Mouse (Mus musculus): Measurements from ENCODE around the gene Cops4. TPM values are rescaled to one million over a fixed set of nuclear protein-coding genes. Genes with fewer than 3 reads are reported as not detected.
A peak's percentile ranks its signal among the peaks of the same experiment; 100 is the strongest.

The Cops4 gene
- polyA plus RNA-seq, 1 experiment from 2014 or later: 114 TPM

DNA sequence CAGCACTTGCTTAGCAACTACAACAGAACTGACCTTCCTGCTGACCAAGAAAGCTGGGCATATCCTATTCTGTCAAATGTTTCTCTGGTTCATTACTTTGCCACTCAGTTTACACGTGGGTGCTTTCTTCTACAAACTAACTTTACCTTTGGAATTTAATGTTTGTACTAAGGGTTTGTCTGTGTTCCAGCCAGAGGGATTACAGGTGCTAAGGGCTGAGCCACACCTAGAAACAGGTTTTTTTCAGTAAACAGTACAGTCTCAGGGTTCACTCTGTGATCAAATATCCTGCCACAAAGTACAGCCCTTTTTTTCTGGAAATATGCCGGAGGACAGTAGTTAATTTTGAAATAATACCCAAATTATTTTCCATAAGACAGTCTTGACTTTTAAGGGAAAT lies 30.1 kb downstream of the Cops4 start:
- WGBS (ENCODE audit: insufficient replicate concordance): 73% methylated on average over 2 of the region's 2 CpGs
- Histone ChIP-seq H3K4me3 (no peak overlapping the region), H3K36me3 (peaks cover 62% of the 10 kb centered on the region)

DNA sequence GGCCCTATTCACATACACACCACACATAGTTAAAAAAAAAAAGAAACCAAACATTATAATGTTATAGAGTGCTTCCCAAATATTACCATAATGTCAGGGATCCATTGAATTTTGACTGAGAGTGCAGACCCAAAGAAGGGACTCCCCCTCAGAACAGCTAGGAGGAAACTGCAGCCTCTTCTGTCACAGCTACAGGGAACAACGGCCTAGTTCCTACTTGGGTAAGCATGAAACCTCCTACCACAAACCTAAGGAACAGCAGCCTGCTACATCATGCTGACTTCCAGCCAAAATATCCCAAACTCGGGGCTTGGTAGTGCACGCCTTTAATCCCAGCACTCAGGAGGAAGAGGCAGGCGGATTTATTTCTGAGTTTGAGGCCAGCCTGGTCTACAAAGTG lies 31.2 kb downstream of the Cops4 start:
- Histone ChIP-seq H3K9me3 (replicated peaks) (no peaks in the 10 kb centered on the region), H3K27me3 (replicated peaks) (no peaks in the 10 kb centered on the region), H3K27ac (no peak overlapping the region), H3K4me1 (peaks cover 7% of the 10 kb centered on the region), H3K4me2 (no peak overlapping the region), H3K9ac (no peak overlapping the region), H3K4me3 (no peak overlapping the region), H3K36me3 (peaks cover 52% of the 10 kb centered on the region)
- WGBS (ENCODE audit: insufficient replicate concordance): 84% methylated on average over 4 of the region's 4 CpGs
- ATAC-seq: no peak

More for the DNA sequence above, 30.1 kb downstream of the Cops4 start:
- H3K9me3 ChIP-seq (replicated peaks): no peaks in the 10 kb centered on the region
- ATAC-seq: no peak
- H3K27ac ChIP-seq: no peak overlapping the region
- H3K27me3 ChIP-seq (replicated peaks): no peaks in the 10 kb centered on the region
- no peak overlapping the region for H3K4me2 ChIP-seq
- peaks cover 7% of the 10 kb centered on the region for H3K4me1 ChIP-seq
- no peak overlapping the region for H3K9ac ChIP-seq

DNA sequence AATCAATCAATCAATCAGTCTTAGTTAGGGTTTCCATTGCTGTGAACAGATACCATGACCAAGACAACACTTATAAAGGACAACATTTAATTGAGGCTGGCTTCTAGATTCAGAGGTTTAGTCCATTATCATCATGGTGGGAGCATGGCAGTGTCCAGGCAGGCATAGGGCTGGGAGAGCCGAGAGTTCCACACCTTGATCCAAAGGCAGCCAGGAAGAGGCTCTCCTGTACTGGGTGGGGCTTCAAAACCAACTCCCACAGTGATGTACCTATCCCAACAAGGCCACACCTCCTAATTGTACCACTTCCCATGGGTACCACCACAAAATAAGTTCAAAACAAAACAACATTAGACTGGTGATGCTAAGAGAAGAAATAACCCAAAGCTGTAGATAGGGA lies 32.0 kb downstream of the Cops4 start:
- no peak overlapping the region for H3K4me2 ChIP-seq
- H3K9me3 ChIP-seq (replicated peaks): no peaks in the 10 kb centered on the region
- peaks cover 44% of the 10 kb centered on the region for H3K36me3 ChIP-seq
- peaks cover 7% of the 10 kb centered on the region for H3K4me1 ChIP-seq
- 75% methylated on average over 1 of the region's 1 CpGs for WGBS (ENCODE audit: insufficient replicate concordance)
- no peaks in the 10 kb centered on the region for H3K27me3 ChIP-seq (replicated peaks)
- no peak for ATAC-seq
- no peak overlapping the region for H3K27ac ChIP-seq
- no peak overlapping the region for H3K4me3 ChIP-seq
- H3K9ac ChIP-seq: no peak overlapping the region

DNA sequence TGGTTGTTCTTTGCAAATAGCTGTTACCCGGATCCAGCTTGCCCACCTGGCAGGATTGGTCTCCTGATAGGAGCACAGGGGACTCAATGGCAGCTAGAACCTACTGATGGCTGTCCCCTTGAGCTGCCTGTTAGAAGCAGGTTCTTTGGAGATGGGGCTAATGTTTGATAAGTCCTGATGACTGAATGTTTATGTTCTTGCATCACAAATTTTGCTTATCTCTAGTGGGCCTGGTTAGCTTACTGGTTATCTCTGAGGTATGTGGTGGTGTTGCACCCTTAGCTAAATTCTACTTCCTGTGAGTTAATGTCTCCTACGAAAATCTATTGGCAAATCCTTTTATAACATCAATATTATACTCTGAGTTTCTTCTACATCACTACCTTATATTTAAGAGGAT lies 33.8 kb downstream of the Cops4 start:
- ATAC-seq: 0 out of 2 replicates have a peak, but pooled peaks have one; percentile 42

DNA sequence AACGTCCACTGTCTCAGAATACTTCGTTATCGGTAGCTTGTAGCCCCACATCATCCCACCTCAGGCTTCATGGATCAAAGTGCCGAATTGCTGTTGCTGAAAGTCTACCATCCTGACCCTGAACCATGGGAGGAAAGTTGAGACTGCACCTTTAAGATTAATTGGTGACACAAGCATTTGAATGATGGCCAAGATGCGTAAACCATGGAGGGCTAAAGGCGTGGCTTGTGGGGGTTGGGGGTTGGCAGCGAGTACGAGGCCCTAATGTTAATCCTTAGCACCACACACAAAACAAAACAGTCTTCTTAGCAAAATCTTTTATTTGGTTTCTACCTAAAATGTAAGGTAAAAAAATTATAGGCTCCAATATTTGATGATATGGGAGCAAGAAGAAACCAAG lies 35.3 kb downstream of the Cops4 start:
- no peak overlapping the region for H3K27ac ChIP-seq
- H3K4me3 ChIP-seq: no peak overlapping the region
- no peaks in the 10 kb centered on the region for H3K27me3 ChIP-seq (replicated peaks)
- H3K36me3 ChIP-seq: peaks cover 16% of the 10 kb centered on the region
- H3K9me3 ChIP-seq (replicated peaks): no peaks in the 10 kb centered on the region
- peaks cover 14% of the 10 kb centered on the region for H3K4me1 ChIP-seq
- 49% methylated on average over 8 of the region's 8 CpGs for WGBS (ENCODE audit: insufficient replicate concordance)
- no peak for ATAC-seq
- H3K9ac ChIP-seq: no peak overlapping the region
- H3K4me2 ChIP-seq: no peak overlapping the region

More for the DNA sequence above, 33.8 kb downstream of the Cops4 start:
- peaks cover 31% of the 10 kb centered on the region for H3K36me3 ChIP-seq
- no peak overlapping the region for H3K4me3 ChIP-seq
- H3K4me2 ChIP-seq: no peak overlapping the region
- peaks cover 7% of the 10 kb centered on the region for H3K4me1 ChIP-seq
- H3K27ac ChIP-seq: no peak overlapping the region
- no peaks in the 10 kb centered on the region for H3K27me3 ChIP-seq (replicated peaks)
- H3K9me3 ChIP-seq (replicated peaks): no peaks in the 10 kb centered on the region
- H3K9ac ChIP-seq: no peak overlapping the region
- WGBS (ENCODE audit: insufficient replicate concordance): 29% methylated on average over 2 of the region's 2 CpGs

DNA sequence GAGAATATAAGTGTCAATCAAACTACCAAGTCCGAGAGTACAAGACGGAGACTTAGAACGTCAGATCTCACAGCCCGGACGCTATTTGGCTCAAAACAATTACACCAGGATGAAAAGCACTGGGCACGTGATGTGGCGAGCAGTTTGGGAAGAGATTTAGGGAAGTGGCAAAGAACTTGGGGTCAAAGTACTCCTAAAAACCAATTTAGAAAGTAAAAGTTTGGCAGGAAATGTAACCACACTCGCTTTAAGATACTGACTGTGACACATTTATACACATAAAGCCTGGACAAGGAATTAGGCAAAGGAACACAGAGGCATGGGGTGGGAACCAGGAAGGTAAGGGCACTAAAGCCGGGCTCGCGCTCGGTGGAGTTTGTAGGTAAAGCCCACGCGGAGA lies 38.9 kb downstream of the Cops4 start:
- H3K4me3 ChIP-seq: no peak overlapping the region
- 0 out of 2 replicates have a peak, but pooled peaks cover 3% of the 10 kb centered on the region for H3K36me3 ChIP-seq
- no peak overlapping the region for H3K9ac ChIP-seq
- H3K4me1 ChIP-seq: peaks cover 9% of the 10 kb centered on the region
- H3K27me3 ChIP-seq (replicated peaks): no peaks in the 10 kb centered on the region
- H3K4me2 ChIP-seq: no peak overlapping the region
- no peaks in the 10 kb centered on the region for H3K9me3 ChIP-seq (replicated peaks)
- no peak overlapping the region for H3K27ac ChIP-seq
- no peak for ATAC-seq
- WGBS (ENCODE audit: insufficient replicate concordance): 69% methylated on average over 14 of the region's 14 CpGs

DNA sequence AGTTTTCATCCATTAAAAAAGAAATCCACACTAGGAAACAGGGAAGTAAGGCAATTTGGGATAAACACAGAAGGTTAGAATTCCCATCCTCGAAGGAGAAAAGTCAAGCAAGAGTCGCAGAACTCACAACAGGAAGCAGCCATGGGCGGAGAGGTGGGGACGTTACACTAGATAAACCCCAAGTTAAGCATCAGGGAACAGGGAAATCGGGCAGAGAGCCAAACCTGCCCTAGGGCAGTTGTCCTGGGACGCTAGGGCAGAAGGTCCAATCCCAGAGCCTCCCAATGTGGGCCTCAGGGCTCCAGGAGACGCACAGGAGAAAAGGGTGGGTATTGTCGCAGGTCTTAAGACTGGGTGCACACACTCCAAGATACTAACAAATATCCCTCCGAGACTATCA lies 39.4 kb downstream of the Cops4 start:
- Histone ChIP-seq H3K36me3 (0 out of 2 replicates have a peak, but pooled peaks cover 3% of the 10 kb centered on the region), H3K4me2 (no peak overlapping the region), H3K4me1 (peaks cover 6% of the 10 kb centered on the region; the same call in 1 of the 2 replicates), H3K4me3 (no peak overlapping the region), H3K9ac (no peak overlapping the region), H3K27me3 (replicated peaks) (no peaks in the 10 kb centered on the region), H3K9me3 (replicated peaks) (no peaks in the 10 kb centered on the region), H3K27ac (no peak overlapping the region)
- whole genome bisulfite sequencing (ENCODE audit: insufficient replicate concordance): 48% methylated on average over 9 of the region's 9 CpGs
- no peak for ATAC-seq

DNA sequence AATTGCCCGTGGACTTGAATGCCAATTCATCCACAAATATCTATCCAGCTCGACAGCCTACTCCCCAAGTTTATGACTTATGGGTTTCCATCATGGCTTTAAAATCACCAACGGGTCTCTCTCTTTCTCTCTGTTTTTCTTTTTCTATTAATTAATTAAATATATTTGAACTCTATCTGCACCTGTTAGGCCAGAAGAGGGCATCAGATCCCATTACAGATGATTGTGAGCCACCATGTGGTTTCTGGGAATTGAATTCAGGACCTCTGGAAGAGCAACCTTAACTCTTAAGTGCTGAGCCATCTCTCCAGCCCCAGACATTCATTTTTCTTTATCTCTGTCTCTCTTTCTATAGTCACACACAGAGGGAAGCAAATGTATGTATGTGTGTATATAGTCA lies 40.7 kb downstream of the Cops4 start:
- peaks cover 6% of the 10 kb centered on the region; the same call in 1 of the 2 replicates for H3K4me1 ChIP-seq
- H3K36me3 ChIP-seq: 0 out of 2 replicates have a peak, but pooled peaks cover 3% of the 10 kb centered on the region
- H3K27ac ChIP-seq: no peak overlapping the region
- ATAC-seq: no peak
- 66% methylated on average over 3 of the region's 3 CpGs for WGBS (ENCODE audit: insufficient replicate concordance)
- H3K9me3 ChIP-seq (replicated peaks): no peaks in the 10 kb centered on the region
- H3K4me3 ChIP-seq: no peak overlapping the region
- H3K4me2 ChIP-seq: no peak overlapping the region
- no peaks in the 10 kb centered on the region for H3K27me3 ChIP-seq (replicated peaks)
- no peak overlapping the region for H3K9ac ChIP-seq

DNA sequence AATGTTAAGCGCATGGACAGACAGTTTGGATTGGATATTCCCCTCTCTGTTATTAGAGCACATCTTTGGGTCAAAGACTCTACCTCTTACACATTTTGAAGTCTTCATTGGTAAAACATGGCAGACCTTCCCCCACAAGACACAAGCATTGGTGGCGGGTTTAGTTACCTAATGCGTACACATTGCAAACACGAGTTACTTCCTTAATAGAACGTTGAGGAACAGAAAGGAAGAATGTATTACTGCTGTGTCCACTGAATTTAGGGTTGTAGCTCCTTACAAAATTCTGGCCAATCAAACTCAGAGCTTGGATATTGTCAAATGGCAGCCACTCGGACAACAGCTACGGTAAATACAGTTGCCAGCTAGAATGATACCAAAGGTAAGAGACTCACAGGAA lies 41.2 kb downstream of the Cops4 start:
- Histone ChIP-seq H3K4me1 (peaks cover 6% of the 10 kb centered on the region; the same call in 1 of the 2 replicates), H3K4me3 (no peak overlapping the region), H3K4me2 (no peak overlapping the region), H3K36me3 (0 out of 2 replicates have a peak, but pooled peaks cover 3% of the 10 kb centered on the region), H3K27me3 (replicated peaks) (no peaks in the 10 kb centered on the region), H3K9me3 (replicated peaks) (no peaks in the 10 kb centered on the region), H3K27ac (no peak overlapping the region), H3K9ac (no peak overlapping the region)
- no peak for ATAC-seq
- WGBS (ENCODE audit: insufficient replicate concordance): 75% methylated on average over 7 of the region's 7 CpGs

DNA sequence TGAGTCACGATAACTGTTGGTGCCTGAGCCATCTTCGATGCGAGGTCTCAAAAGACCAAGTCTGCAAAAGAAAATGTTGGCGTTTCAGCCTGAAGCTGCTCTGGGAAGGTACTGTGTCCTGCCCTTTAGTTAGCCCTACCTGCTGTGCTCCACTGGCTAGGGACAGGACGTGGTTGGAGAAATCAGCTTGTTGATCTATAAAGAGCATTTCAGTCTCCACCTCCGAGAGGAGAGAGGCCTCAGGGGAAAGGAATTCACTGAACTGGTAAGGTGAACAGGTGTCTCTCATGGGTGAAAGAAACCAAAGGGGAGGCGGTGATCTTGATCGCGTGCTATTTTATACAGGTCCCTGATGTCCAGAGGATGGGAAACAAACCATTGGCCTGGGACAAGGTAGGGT lies 44.6 kb downstream of the Cops4 start:
- H3K27ac ChIP-seq: no peak overlapping the region
- no peak for ATAC-seq
- 73% methylated on average over 9 of the region's 9 CpGs for WGBS (ENCODE audit: insufficient replicate concordance)

DNA sequence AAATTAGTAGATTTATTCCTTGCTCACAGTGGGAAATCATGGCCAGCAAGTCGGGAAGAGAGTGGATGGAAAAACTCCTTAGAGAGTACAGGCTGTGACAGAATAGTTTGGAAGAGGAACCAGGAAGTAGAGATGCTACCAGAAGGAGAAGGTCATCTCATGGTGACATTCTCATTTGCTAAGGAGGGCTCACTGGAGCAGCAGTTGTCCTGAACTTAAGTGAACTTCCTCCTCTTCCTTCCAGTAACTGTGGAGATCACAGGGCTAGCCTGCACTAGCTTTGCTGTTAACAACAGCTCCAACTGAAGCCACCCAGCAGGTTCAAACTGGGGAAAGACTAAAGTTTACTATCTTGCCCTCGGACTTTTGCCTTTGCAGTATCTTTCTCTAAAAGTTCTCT lies 48.7 kb downstream of the Cops4 start:
- no peaks in the 10 kb centered on the region for H3K9me3 ChIP-seq (replicated peaks)
- no peak for ATAC-seq
- H3K4me2 ChIP-seq: 0 out of 2 replicates have a peak overlapping the region, but pooled peaks have one; percentile 13
- WGBS (ENCODE audit: insufficient replicate concordance): 63% methylated on average over 2 of the region's 2 CpGs
- peaks cover 34% of the 10 kb centered on the region for H3K4me1 ChIP-seq
- H3K9ac ChIP-seq: no peak overlapping the region
- no peaks in the 10 kb centered on the region for H3K36me3 ChIP-seq
- H3K4me3 ChIP-seq: no peak overlapping the region
- peaks cover 16% of the 10 kb centered on the region for H3K27me3 ChIP-seq (replicated peaks)
- H3K27ac ChIP-seq: peak overlapping the region; percentile 15; the same call in 1 of the 2 replicates

More for the DNA sequence above, 44.6 kb downstream of the Cops4 start:
- Histone ChIP-seq H3K9ac (no peak overlapping the region), H3K27me3 (replicated peaks) (no peaks in the 10 kb centered on the region), H3K36me3 (no peaks in the 10 kb centered on the region), H3K4me3 (no peak overlapping the region), H3K9me3 (replicated peaks) (no peaks in the 10 kb centered on the region), H3K4me2 (no peak overlapping the region), H3K4me1 (peaks cover 9% of the 10 kb centered on the region)

DNA sequence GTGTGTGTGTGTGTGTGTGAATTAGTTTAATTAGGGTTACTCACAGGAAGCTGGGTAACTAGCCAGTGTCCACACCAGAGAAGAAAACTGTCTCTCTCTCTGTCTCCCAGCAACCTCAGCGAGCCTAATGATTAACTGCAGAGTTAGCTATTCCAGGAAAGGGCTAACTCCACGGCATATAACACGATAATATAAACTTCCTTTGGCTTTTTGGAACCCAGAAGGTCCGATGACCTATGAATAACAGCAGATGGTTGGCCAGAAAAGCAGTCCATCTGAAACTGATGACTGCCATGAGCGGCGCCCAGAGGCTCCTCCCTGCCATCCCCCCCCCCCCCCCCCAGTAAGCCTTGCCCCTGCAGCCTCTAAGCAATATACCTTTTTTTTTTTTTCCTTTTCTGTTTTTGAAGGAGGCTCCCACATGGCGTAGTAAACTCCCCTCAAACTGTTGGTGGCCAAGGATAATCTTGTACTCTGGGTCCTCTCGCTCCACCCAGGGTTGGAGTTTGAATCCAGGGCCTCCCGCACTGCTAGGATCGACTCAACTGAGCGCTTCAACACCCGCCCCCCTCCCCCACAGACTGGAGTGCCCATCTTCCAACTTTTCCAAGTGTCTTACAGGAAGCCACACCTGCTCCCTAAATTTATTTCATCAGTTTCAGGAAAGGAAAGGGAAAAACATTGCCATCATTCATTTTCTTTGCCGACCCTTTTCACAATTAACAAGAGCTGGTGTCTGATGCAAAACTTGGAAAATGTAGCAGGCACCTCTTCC lies 49.3 kb downstream of the Cops4 start:
- Histone ChIP-seq H3K9ac (no peak overlapping the region), H3K27ac (peak overlapping the region; percentile 15; the same call in 1 of the 2 replicates), H3K9me3 (replicated peaks) (no peaks in the 10 kb centered on the region), H3K4me1 (peaks cover 37% of the 10 kb centered on the region), H3K36me3 (no peaks in the 10 kb centered on the region), H3K4me3 (no peak overlapping the region), H3K27me3 (replicated peaks) (peaks cover 16% of the 10 kb centered on the region), H3K4me2 (peak overlapping the region; percentile 19; the same call in 1 of the 2 replicates)
- 0 out of 2 replicates have a peak, but pooled peaks have one; percentile 33 for ATAC-seq
- WGBS (ENCODE audit: insufficient replicate concordance): 57% methylated on average over 13 of the region's 13 CpGs

Measured in liver, embryonic 12.5 days (tissue).